Mouse (Mus musculus): ENCODE results near the gene Gm3106.
"Not testable (repeated sequence)": the region's sequence is repeated elsewhere in the genome, so short reads cannot be mapped to it uniquely, and the experiment has no call there.

Gm3106 gene

GRCm38 (mm10) chr5:94217705-94218104, at the start of gene Gm3106:
Gene Gm3106, plus strand, starts transcription at chr5:94218005.
- not testable (repeated sequence) for DNase-seq (ENCODE audit: low spot score in 2 of 2)

Data from cerebellum, postnatal 4 days (tissue).